7 mouse cellular contexts compared by ENCODE assay signal in the genomic region with DNA sequence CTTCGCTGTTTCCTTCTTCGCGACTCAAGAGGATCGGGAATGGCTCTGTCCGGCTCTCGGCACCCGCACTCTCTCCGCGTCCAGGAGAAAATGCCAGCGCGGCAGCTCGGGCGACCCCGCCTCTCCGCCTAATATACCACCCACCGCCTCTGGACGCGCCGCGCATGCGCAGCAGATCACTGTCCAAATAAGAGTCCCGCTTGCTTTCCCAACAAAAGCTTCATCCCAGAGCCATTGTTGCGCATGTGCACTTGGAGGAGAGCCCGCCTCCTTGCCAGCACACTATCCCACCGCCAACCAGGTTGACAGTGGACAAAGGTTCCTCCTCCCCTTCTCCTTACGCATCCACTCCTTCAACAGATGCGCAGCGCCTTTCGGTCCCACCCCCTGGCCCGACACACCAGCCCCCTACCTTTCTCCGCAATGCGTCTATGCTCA. TPM values are rescaled to one million over a fixed set of nuclear protein-coding genes. Genes with fewer than 3 reads are reported as not detected.
A peak's percentile ranks its signal among the peaks of the same experiment; 100 is the strongest.
DNase-seq lines count a peak whose midpoint lies in the region; ATAC-seq and TF ChIP-seq lines count a peak whose summit lies in the region.

A gene (minus strand): TSS at position 226 of the 438 bp plus-strand sequence.

- peak within 1 kb of the TSS; percentile 63 for H3K4me2 ChIP-seq in intestine, postnatal 0 days (replicated peaks; ENCODE audit: low read depth)

- WGBS in intestine, postnatal 0 days = 25% methylated on average over 30 of the region's 32 CpGs
- WGBS in midbrain, embryonic 10.5 days = 23% methylated on average over 32 of the region's 32 CpGs
- WGBS in spleen, adult 2 months = 19% methylated on average over 32 of the region's 32 CpGs

- 0 out of 2 replicates have a peak, but pooled peaks cover 5% of the 10 kb centered on the region for H3K36me3 ChIP-seq in intestine, postnatal 0 days (ENCODE audit: control insufficient read depth, insufficient read depth)
- H3K36me3 ChIP-seq in midbrain, embryonic 10.5 days = peaks cover 34% of the 10 kb centered on the region
- H3K36me3 ChIP-seq in spleen, adult 2 months (ENCODE audit: control insufficient read depth, insufficient read depth, low read length) = no peaks in the 10 kb centered on the region

- H3K9me3 ChIP-seq in intestine, postnatal 0 days (ENCODE audit: control insufficient read depth) = no peaks in the 10 kb centered on the region
- no peaks in the 10 kb centered on the region for H3K9me3 ChIP-seq in midbrain, embryonic 10.5 days (replicated peaks)

- ATAC-seq in intestine, postnatal 0 days = peak; percentile 89

- TF ChIP-seq POLR2A in spleen, adult 2 months (IDR thresholded peaks at IDR 0.05; ENCODE audit: low read depth, low read length) = no peak

- no peaks in the 10 kb centered on the region for H3K27me3 ChIP-seq in intestine, postnatal 0 days (replicated peaks; ENCODE audit: control insufficient read depth, insufficient read depth, low read length)
- H3K27me3 ChIP-seq in midbrain, embryonic 10.5 days (ENCODE audit: low read depth, poor library complexity, severe bottlenecking) = peaks cover 62% of the 10 kb centered on the region
- H3K27me3 ChIP-seq in spleen, adult 2 months (ENCODE audit: control insufficient read depth, insufficient read depth, low read length) = no peaks in the 10 kb centered on the region

- TF ChIP-seq CTCF in intestine, postnatal 0 days (IDR thresholded peaks at IDR 0.05; ENCODE audit: low read depth) = no peak
- no peak for TF ChIP-seq CTCF in spleen, adult 2 months (IDR thresholded peaks at IDR 0.05; ENCODE audit: extremely low read depth, insufficient read depth, insufficient read length, insufficient replicate concordance)

- peak within 1 kb of the TSS; percentile 62 for H3K4me3 ChIP-seq in intestine, postnatal 0 days (ENCODE audit: low read depth, low read length)
- H3K4me3 ChIP-seq in midbrain, embryonic 10.5 days = peak within 1 kb of the TSS; percentile 69
- H3K4me3 ChIP-seq in spleen, adult 2 months (ENCODE audit: extremely low read depth, insufficient read depth, insufficient read length) = peak within 1 kb of the TSS; percentile 54

- intact Hi-C loops in left cerebral cortex, postnatal 36 days (cut with DNase I) = loop anchor here (5.0 kb wide), 2 partner anchors 95 to 110 kb away; a partner anchor contains a TSS

- peak within 1 kb of the TSS; percentile 57 for H3K9ac ChIP-seq in intestine, postnatal 0 days (ENCODE audit: low read depth, low read length)

- no peaks in the 10 kb centered on the region for H3K4me1 ChIP-seq in intestine, postnatal 0 days (replicated peaks; ENCODE audit: control insufficient read depth, insufficient read depth, low read length)
- peaks cover 30% of the 10 kb centered on the region for H3K4me1 ChIP-seq in midbrain, embryonic 10.5 days
- no peaks in the 10 kb centered on the region for H3K4me1 ChIP-seq in spleen, adult 2 months (ENCODE audit: control insufficient read depth, insufficient read depth, insufficient read length)

- peak; percentile 94 for DNase-seq in adrenal gland, postnatal 14 days
- DNase-seq in embryo, embryonic 11.5 days (ENCODE audit: low read depth, low spot score) = peak; percentile 87
- DNase-seq in gonadal fat pad, adult 2 months (ENCODE audit: low read depth) = peak; percentile 34
- DNase-seq in left cerebral cortex, postnatal 36 days (ENCODE audit: low spot score in 2 of 2) = peak; percentile 88 to 89
- DNase-seq in midbrain, embryonic 10.5 days (ENCODE audit: low spot score) = peak; percentile 89
- DNase-seq in spleen, adult 2 months (ENCODE audit: low read depth in 1 of 2, low spot score in 2 of 2) = peak in 1 of 2 experiments; percentile 22

- peak within 1 kb of the TSS; percentile 60 for H3K27ac ChIP-seq in intestine, postnatal 0 days (ENCODE audit: low read depth, low read length)
- H3K27ac ChIP-seq in midbrain, embryonic 10.5 days (replicated peaks) = peak within 1 kb of the TSS; percentile 92
- H3K27ac ChIP-seq in spleen, adult 2 months (ENCODE audit: insufficient read depth, low read length) = no peak within 1 kb of the TSS

RNA-seq across cellular contexts. Expression of the gene that starts here (rescaled TPM):
- total RNA-seq in adrenal gland, postnatal 14 days (2021) = 223 and 229 TPM in 2 replicates
- polyA plus RNA-seq in gonadal fat pad, adult 2 months (2012; rRNA removed) = 512 and 568 TPM in 2 replicates
- 121 TPM in 2 replicates for polyA plus RNA-seq in intestine, postnatal 0 days (2015; fragmentation: Nextera tagmentation; extraction: Ambion mirVana)
- 100 to 1,000 TPM; 438 to 446 TPM for total RNA-seq in left cerebral cortex, postnatal 36 days (2021)
- 567 and 665 TPM in 2 replicates for polyA plus RNA-seq in midbrain, embryonic 10.5 days (2016; fragmentation: Nextera tagmentation; extraction: Ambion mirVana)
- polyA plus RNA-seq in spleen, adult 2 months (2012; rRNA removed) = 31.6 and 35.4 TPM in 2 replicates
